Mouse (Mus musculus) myocyte (in vitro differentiated cells): ENCODE data around the gene Usp29.

Experiments used
- E2F4 ChIP-seq: IDR thresholded peaks from one replicate; pipeline ENCODE4 v1.6.1; 2011; ENCODE audit warnings: mild to moderate bottlenecking, control low read depth, moderate library complexity; ENCODE audit not compliant: insufficient read depth
- MAX ChIP-seq: IDR thresholded peaks from one replicate; pipeline ENCODE4 v1.6.1; 2011; ENCODE audit warnings: low read depth, mild to moderate bottlenecking, control low read depth

GRCm38 (mm10) chr7:6937040-6937439 is 206.7 kb downstream of the Usp29 start:
- TF ChIP-seq MAX (no peak), E2F4 (no peak)
